Mouse (Mus musculus) yolk sac, embryonic 10.5 days (tissue): ENCODE measurements around the gene Rptor.

Experiments
- DNase-seq: peaks from one replicate; pipeline ENCODE4 v3.0.0-alpha.2; 2017; ENCODE audit warnings: low spot score

Gene Rptor

GRCm38 (mm10) chr11:119602763-119603526, at the start of gene Rptor:
Gene Rptor (plus strand): TSS chr11:119602905.
- peak; percentile 96 for DNase-seq

- DNase-seq: no peak
These were observed 48.0 kb upstream of the Rptor start for GRCm38 (mm10) chr11:119554706-119555105.

GRCm38 (mm10) chr11:119555170-119555569, 47.5 kb upstream of the Rptor start:
- no peak for DNase-seq

GRCm38 (mm10) chr11:119557940-119558869, 44.5 kb upstream of the Rptor start:
- DNase-seq: no peak

GRCm38 (mm10) chr11:119558870-119559610, 43.7 kb upstream of the Rptor start:
- DNase-seq: no peak

- DNase-seq: no peak
These were observed 40.4 kb upstream of the Rptor start for GRCm38 (mm10) chr11:119562286-119562685.

GRCm38 (mm10) chr11:119563166-119563565, 39.5 kb upstream of the Rptor start:
- DNase-seq: no peak

- no peak for DNase-seq
These were observed 38.3 kb upstream of the Rptor start for GRCm38 (mm10) chr11:119564383-119564782.

GRCm38 (mm10) chr11:119565021-119565420, 37.7 kb upstream of the Rptor start:
- DNase-seq: no peak

- DNase-seq: no peak
These were observed 37.0 kb upstream of the Rptor start for GRCm38 (mm10) chr11:119565684-119566083.

GRCm38 (mm10) chr11:119566188-119566587, 36.5 kb upstream of the Rptor start:
- no peak for DNase-seq

GRCm38 (mm10) chr11:119572316-119573010, 30.2 kb upstream of the Rptor start:
- no peak for DNase-seq

- no peak for DNase-seq
These were observed 25.9 kb upstream of the Rptor start for GRCm38 (mm10) chr11:119576855-119577254.

- no peak for DNase-seq
These were observed 25.0 kb upstream of the Rptor start for GRCm38 (mm10) chr11:119577721-119578120.

- DNase-seq: no peak
These were observed 16.2 kb upstream of the Rptor start for GRCm38 (mm10) chr11:119586511-119586910.

GRCm38 (mm10) chr11:119587112-119587511, 15.6 kb upstream of the Rptor start:
- DNase-seq: no peak

- no peak for DNase-seq
These were observed 13.5 kb upstream of the Rptor start for GRCm38 (mm10) chr11:119589242-119589641.

- no peak for DNase-seq
These were observed 8.7 kb upstream of the Rptor start for GRCm38 (mm10) chr11:119593966-119594365.

GRCm38 (mm10) chr11:119598856-119599255, 3.8 kb upstream of the Rptor start:
- no peak for DNase-seq

- no peak for DNase-seq
These were observed 2.4 kb upstream of the Rptor start for GRCm38 (mm10) chr11:119600286-119600685.

GRCm38 (mm10) chr11:119602177-119602700, 466 bp upstream of the Rptor start:
- no peak for DNase-seq
